Mouse (Mus musculus) R1 (cell line): ENCODE results near the gene Tcf20.

ENCODE experiments used
- DNase-seq: peaks from one replicate; pipeline ENCODE4 v3.0.0-alpha.2; 2018; ENCODE audit warnings: low read depth, low spot score

Gene Tcf20

DNA sequence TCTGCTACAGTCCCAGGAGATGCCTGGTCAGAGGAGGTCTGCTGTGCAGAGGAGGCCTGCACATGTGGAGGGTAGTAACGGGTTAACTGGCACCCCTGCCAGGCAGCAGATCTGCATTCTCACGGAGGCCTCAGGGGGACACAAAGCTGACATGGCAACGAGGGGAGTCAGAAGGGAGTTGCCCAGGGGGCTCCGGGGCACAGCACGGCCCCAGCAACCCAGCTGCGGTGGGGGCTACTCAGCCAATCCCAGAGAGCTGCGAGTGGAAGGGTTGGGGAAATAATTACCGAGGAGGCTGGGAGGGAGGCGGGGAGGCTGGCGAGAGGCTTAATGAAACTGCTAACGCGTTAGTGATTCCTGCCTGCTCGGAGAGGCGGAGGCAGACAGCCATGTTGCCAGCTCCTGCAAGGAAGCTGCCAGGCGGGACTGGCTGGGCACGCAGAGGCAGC is 29.4 kb downstream of the Tcf20 start:
- no peak for DNase-seq

DNA sequence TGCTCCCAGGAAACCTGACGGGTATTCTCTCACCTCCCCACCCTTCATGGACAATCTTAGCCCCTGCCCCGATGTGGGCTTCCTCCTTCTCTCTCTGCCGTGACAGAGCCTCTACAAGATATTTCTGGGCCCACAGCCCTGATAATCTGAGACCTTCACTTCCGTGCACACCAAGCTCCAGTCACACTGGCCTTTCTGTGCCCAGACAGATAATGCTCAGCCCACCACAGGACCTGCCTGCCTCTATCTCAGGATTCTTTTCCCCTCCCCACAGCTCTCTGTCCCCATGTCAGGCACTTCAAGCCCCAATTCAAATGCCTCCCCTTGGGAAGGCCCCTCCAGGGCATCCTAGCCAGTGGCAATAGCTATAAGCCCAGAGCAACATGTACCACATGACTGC is 31.0 kb downstream of the Tcf20 start:
- no peak for DNase-seq

DNA sequence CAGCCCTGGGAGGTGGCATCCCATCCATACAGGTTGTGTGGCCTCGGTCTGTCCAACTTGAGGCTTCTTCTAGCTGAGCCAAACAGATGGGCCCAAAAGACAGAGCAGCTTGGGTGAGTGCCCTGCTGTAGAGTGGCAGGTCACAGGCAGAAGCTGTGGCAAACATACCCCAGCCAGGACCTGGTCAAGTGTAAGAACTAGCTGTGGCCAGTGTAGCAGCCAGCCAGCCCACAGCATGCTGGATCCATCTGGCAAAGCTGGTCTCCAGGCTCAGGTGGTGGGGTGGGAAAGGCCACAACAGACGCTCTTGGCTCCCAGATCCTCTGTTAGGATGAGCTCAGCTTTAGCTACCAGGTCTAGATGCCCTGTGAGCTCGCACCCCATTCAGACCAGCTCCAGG is 31.4 kb downstream of the Tcf20 start:
- DNase-seq, result no peak

DNA sequence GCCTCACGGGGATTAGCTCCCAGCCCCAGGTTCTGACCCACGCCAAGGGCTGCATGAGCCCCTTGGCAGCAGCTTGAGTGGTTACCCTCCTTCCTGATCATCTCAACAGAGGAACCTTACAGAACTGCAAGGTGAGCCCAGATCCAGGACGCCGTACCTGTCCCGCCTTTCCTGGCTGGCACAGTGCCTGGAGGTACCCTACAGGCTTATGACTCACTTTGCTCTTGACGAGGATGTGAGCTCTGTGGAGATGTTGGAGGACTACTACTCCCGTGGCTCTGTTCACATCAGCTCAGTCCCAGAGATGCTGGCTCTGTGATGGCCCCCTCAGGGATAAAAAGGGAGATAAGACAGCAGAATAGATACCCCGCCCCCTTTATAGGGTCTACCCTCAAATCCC is 32.4 kb downstream of the Tcf20 start:
- no peak for DNase-seq

DNA sequence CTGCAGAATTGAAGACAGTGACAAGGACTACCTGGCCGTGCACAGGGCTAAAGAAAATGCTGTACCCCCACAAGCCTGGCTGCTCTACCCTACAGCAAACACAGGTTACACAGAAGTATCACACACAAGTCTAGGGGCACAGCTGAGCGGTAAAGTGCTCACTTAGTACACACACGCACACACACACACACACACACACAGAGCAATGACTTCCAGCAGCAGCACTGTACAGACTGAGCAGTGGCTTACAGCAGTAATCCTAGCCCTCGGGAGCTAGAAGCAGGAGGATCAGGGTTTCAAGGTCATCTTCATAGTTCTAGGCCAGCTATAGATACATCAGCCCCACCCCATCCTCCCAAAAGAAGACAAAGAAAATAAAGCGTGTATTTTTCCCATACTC is 33.6 kb downstream of the Tcf20 start:
- no peak for DNase-seq

DNA sequence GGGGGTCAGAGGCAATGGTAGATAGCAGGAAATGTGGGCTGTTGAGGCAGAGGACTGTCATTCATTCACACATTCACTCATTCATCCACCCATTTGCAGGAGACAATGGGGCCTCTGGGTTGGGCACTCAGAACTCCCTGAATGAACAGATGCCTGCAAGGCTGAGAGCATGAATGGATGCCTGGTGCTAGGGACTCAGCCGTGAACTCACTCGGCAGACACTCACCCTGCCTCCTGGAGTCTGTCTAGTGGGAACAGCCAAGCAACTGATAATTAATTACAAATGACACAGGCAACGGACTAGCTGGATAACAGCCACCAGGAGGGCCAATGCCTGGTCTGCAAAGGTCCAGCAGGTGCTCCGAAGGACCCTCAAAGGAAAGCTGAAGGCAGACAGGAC is 34.6 kb downstream of the Tcf20 start:
- DNase-seq, result peak; percentile 40

DNA sequence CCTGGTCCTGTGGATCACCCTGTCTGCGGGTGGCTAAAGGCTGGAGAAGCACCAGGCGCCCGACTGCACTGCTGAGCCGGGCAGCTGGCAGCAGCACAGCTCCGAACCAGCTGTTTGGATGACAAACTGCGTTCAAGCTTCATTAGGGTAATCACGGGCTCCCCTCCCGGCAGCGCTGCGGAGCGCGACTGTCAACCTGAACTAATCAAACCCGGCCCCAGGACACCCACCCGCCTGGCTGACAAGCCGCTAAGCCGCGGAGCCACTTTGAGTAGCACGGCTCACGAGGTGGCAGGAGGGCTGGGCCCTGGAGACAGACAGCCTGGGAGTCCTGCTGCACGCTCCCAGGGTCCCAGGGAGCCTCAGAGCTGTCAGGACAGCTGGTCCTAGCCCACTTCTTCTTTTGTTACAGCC is 35.4 kb downstream of the Tcf20 start:
- DNase-seq, result no peak

DNA sequence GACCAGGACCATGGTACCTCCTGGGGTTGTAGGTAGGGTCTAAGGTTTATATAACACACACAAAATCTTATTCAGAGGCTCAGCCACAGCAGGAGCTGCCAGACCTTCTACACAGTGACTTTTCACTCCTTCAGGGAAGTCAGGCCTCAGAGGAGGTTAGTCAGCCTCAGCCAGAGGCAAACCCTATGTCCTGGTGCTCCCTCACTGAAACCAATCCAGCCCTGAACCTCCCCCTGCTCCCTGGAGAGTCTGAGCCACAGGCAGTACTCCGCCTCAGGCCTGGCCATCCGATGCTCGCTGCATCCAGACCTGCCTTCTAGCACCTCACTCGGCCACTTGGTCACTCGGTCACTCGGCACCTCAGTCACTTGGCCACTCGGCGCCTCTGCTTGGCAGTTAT is 37.4 kb downstream of the Tcf20 start:
- no peak for DNase-seq

DNA sequence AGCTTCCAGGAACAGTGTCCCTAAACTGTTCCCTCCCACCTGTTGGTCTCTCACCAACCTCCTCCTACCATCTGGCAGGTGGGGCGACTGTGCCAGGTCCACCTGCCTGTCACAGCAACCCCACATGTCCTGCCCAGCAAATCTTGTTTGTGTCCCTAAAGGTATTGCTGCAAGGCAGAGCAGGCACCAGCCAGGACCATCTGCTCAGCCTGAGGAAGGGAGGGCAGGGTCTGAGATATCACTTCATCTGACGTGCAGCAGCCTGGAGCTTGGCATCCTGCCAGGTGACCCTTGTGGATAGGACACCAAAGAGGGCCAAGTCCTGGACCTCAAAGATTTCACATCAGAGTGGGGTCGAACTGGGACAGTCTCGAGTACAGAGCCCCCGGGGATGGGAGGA is 40.2 kb downstream of the Tcf20 start:
- DNase-seq, result no peak

DNA sequence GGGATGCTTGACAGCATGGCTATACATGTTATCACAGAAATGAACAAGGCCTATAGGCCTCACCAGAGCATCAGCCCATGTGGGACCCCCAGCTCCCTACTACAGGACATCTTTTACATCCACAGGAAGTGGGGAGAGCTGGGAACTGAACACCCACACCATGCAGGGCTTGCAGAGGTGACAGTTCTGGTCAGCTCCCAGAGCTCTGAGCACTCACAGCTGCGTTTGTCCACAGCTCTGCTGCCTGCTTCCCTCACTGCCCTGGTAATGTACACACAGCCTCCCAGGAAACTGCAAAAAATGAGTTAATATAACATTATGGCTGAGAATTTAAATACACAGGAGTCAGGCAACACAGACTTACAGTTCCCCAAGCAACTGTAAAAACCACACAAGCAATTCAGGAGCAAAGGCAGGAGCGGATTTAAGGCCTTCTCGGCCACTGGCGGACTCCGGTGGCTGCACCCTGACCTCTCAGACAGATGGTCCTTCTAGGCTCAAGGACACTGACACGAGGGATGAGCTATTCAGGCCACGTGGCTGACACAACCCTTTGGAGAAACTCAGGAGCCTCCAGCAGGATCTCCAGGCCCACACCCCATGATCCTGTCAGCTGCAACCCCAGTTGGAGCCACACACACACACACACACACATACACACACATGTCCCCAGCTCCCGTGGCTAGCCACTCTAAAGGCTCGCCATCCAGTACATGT is 43.0 kb downstream of the Tcf20 start:
- DNase-seq, result no peak

DNA sequence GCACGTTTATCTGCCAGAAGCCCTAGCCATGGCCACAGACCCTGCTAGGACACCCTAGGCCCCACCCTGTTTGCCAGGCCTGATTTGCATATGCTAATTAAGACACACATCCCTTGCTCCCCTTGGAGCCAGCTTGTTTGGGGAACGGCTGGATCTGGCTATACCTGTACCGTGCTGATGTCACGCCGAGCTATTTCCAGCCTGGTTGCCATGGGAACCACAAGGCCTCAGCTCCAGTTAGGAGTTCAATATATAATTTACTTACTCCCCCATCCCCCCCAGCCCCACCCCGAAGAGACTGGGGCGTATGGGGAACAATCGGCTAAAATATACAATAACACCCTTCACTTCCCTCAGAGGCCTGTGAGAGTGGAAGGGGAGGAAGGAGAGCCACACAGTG is 45.9 kb downstream of the Tcf20 start:
- DNase-seq, result peak; percentile 76

DNA sequence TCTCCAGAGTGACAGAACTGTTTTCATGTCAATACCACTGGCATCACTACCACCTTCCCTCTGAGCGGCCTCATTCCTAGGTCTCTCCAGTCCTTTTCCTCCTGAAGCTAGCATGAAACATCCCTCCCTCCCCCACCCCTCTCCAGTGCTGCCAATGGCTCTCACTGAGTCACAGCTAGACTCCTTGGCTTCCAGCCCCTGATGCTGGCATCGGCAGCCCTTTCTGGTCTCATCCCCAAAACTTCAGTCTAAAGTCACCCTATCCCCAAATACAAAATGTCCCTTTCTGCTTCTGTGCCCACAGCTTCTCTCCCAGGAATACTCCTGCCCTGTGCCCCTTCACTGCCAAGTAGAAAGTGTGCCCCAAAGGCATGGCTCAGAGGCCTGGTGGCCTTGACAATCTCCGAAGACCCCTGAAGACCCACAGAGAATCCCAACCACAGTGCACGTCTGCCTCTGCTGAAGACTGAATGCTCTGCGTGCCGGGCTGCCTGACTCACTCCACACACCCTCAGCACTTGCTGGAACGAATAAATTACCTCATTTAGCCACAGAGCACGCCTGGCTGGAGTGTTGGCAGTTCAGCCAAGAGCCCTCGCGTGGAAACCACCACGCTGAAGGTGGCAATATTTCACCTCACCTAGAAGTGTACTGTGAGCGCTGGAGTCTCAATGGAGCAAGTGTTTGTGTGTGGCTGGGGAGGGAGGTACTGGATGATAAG is 47.0 kb downstream of the Tcf20 start:
- no peak for DNase-seq

DNA sequence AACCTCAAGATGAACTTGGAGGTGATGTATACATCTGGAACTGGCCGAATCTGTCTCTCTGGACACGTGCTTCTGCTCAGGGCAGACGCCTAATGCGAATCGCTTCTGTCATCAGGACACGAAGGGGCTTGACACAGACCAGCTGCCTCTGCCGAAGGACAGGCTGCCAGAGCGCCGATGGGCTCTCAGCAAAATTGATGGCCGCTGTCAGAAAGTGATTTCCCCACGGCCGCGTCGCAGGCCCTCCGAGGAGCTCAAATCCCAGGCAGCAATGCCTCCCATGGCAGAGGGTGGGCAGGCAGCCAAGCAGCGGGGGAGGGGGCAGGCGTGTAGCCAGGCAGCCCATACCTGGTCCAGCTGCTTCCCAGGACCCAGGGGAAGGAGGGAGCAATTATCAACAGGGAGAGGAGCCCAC is 49.5 kb downstream of the Tcf20 start:
- DNase-seq, result no peak

DNA sequence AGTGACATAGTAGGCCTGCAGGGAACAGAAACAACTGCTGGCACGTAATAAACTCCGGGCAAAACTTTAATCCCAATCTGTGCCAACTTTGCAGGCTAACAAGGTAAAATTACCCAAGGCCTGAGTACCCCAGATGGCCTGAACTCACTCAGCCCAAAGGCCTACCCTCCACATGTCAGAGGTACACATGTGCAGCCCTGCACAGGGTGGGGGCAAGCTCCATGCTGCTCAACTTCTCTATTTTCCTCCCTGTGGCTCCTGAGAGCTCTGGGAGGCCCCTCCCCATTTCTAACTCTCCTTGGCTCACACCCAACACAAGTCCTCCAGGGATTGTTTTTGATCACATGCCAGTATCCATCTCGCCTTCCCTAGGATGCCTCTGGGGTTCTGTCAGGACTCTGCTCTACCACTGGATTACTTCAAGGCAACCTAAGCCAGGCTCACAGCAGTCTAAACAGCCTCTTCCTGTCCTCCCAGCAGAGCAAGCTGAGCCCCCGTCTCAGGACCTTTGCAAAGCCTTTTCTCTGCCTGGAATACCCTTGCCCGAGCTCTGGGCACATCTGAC is 50.2 kb downstream of the Tcf20 start:
- no peak for DNase-seq

DNA sequence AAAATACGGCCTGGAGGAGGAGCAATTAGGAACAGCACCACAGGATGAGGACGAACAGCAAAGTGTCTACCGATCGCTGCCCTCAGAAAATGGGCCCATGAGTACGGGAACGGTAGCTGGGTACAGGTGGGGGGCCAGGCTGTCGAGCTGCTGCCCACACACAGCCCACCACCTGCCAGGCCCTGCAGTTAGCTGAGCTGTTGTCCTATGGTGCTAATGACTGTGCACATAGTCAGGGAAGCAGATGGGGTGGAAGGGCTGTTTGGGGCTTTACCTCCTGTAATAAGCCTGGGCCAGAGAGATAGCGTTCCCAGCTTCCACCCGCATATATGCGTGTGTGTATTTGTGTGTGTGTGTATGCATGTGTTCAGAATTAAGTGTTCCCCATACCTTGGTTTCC is 52.7 kb downstream of the Tcf20 start:
- DNase-seq, result no peak

DNA sequence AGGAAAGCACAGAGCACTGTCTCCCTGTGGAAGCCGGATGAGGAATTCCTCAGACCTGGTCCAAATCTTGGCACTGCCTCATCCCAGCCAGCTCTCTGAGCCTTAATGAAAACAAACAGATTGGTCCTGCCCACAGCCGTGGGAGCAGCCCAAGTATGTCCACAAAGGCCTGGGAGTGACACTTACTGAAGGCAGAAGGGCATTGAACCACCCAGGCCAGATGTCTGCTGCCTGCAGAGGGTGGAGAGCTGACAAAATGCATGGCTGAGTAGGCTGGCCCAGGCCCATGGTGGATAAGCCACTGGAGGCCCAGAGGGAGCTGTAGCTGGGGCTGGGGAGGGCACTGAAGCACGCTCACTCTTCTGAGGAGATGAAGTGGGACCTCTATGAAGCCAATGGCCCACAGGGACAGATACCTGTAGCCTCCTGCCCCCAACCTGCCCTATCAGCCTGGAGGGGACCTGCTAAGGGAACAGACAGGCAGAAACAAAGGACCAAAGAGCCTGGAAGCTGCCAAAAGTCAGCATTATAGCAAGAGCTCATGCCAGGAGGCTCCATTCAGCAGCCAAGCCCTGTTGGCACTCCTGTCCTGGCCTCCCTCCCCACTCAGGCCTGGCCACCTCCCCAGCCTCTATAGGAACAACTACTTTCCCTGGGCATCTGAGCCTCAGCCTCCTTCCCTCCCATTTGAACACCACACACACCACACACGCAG is 54.6 kb downstream of the Tcf20 start:
- no peak for DNase-seq

DNA sequence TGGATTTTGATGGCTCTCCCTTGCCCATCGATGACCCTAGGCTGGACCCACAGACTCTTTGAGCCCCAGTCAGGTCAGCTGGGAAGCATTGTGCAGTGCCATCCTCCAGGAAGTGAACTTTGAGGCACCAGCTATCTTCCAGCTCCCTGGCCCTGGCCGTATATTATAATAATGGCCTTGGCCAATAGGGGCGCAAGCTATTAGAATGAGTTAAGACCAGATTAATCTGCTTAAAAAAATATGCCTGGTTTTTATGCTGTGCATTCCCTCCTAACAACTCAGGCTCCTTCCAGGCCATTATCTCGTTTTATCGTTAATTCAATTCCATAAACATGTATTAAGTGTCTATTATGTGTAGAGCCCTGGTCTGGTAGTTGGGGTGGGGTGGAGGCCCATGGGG is 56.2 kb downstream of the Tcf20 start:
- DNase-seq, result no peak

DNA sequence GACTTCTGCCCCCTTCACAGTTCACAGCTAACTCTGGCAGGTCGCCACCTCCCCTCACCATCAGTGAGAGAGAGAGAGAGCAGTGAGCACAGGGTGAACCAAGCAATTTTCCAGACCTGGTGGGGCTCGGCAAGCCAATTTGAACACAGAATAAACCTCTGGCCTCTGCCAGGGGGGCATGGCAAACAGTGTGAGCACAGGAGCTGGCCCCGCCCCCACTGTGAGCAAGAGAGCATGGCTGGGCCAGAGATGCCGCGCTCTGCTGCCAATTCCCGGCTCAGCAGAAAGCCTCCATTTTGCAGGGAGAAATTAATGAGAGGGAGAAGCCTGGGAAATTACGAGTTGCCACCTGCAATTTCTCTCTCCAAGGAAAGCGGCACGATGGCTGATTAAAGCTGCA is 58.1 kb downstream of the Tcf20 start:
- DNase-seq, result no peak

DNA sequence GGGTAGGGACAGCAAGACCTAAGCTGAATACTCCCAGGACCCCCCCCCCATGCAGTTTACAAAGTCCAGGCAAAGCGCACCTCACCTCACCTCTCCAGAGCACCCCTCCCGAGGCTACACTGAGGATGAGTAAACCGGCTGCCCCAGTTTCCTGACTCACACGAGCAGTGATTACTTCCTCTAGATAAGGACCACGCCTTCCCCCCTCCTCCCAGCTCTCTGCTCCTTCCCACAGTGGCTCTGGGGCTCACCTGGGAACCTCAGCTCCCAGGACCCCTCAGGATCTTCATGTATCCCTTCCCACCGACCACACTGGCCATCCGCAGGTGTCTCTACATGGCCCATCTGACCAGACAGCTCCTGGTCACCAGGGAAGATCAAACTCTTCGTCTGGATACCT is 58.8 kb downstream of the Tcf20 start:
- DNase-seq, result peak; percentile 30

DNA sequence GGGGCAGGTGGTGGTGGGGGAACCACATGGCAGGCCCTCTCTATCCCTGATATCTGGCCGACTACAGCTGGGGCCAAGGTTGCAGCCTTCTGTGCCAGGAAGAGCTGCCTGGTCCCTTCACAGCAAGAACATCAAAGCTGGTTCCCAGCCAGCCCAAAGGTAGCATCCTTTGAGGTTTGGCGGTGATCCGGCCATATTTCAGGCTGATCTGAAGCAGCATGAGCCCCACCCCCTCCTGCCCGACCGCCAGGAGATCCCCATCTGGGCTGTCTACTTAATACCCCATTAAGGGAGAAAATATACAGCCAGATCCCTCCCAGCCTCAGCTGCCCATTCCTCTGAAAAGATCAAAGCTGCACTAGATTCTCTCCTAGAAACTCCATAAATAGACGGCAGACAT is 59.6 kb downstream of the Tcf20 start:
- DNase-seq, result no peak

DNA sequence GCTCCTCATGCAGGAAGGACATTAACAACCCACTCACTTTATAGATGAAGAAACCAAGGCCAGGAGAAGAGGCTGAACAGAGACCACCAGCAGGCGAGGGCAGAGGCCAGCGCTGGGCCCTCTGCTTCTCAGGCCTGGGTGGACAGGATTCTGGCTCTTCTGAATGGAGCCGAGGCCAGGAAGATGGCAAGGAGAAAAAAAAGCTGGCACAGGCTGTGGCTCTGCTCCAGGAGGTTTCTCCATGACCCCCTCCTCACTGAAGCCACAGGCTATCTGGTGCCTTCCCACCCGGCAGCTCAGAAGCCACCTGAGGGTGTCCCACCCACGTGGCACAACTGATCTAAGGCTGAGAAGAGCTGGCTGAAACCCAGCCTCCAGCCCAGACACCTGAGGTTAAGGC is 60.6 kb downstream of the Tcf20 start:
- DNase-seq, result no peak

DNA sequence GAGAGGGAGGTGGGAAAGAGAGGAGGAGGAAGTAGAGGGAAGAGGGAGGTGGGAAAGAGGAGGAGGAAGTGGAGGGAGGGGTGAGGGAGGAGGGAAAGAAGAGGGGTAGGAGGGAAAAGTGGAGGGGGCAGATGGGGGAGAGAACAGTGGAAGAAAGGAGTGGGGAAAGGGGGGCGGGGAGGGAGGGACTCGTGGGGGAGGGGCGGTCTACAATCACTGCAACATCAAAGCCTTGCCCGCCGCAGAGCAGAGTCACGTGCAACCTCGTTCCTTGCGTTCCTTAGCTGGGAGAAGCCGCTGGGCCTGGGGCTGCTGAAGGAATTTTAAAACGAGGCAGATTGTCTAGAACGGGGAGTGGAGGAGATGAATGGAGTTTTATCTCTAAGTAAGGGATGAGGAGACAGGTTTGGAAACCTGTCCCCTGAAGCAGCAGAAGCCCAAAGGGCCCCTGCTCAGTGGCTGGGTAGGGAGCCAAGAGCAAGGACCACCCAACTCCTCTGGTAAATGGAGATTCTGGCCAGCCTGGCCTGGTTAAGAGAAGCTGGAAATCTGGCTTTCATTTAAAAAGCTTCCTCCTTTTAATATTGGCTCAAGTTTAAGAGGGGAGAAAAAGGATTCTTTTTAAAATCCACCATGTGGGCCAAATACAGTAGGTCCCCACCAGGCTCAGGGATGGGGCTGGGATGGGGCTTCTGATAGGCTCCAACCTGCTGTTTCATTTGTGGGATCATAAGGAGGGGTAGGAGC is 62.8 kb downstream of the Tcf20 start:
- DNase-seq, result peak; percentile 86
